ENCODE assay signal across 9 mouse cellular contexts in genomic region chr15:25762306-25762705, GRCm38 (mm10).
DNase-seq lines count a peak whose midpoint lies in the region; ATAC-seq lines count a peak whose summit lies in the region.
"Had no signal": no experiment of that assay in that cellular context is flagged by ENCODE, and none has a peak within 500 bp of the region (broad histone marks: within the 10 kb centered on the region; RNA-seq: fewer than 3 reads in every experiment).

No protein-coding gene starts in this region.

- peak; percentile 72 for DNase-seq in embryo, embryonic 10 days (ENCODE audit: low spot score)
- no peak for DNase-seq in embryo, embryonic 9.5 days (ENCODE audit: extremely low spot score)
- DNase-seq in embryonic facial prominence, embryonic 10.5 days (ENCODE audit: low spot score) = peak; percentile 73
- DNase-seq in adrenal gland, adult 8-10 months = no peak
- no peak for DNase-seq in MN1 (ENCODE audit: low spot score)
- no peak for DNase-seq in left cerebral cortex, adult 18-20 months (ENCODE audit: low spot score in 2 of 2)
- DNase-seq: cerebellum, adult 8-10 months had no signal

- H3K36me3 ChIP-seq in embryonic facial prominence, embryonic 10.5 days (replicated peaks) = peaks cover 21% of the 10 kb centered on the region
- H3K36me3 ChIP-seq in hindbrain, embryonic 13.5 days = no peaks in the 10 kb centered on the region
- H3K36me3 ChIP-seq in midbrain, embryonic 16.5 days (ENCODE audit: control insufficient read depth, insufficient read depth, low read length) = no peaks in the 10 kb centered on the region

- WGBS in embryonic facial prominence, embryonic 10.5 days = 15% methylated on average over 8 of the region's 8 CpGs
- 6% methylated on average over 8 of the region's 8 CpGs for WGBS in hindbrain, embryonic 13.5 days
- 13% methylated on average over 8 of the region's 8 CpGs for WGBS in midbrain, embryonic 16.5 days

- peak overlapping the region; percentile 17; the same call in 1 of the 2 replicates for H3K4me3 ChIP-seq in embryonic facial prominence, embryonic 10.5 days
- no peak overlapping the region for H3K4me3 ChIP-seq in hindbrain, embryonic 13.5 days
- H3K4me3 ChIP-seq in midbrain, embryonic 16.5 days (ENCODE audit: low read depth, low read length) = no peak overlapping the region

- H3K4me2 ChIP-seq in hindbrain, embryonic 13.5 days = peak overlapping the region; percentile 38
- peak overlapping the region; percentile 29 for H3K4me2 ChIP-seq in midbrain, embryonic 16.5 days (ENCODE audit: low read length)

- ATAC-seq in hindbrain, embryonic 13.5 days (ENCODE audit: low FRiP score) = peak; percentile 57
- peak; percentile 43 for ATAC-seq in midbrain, embryonic 16.5 days

- no peaks in the 10 kb centered on the region for H3K9me3 ChIP-seq in embryonic facial prominence, embryonic 10.5 days
- H3K9me3 ChIP-seq in hindbrain, embryonic 13.5 days = no peaks in the 10 kb centered on the region
- H3K9me3 ChIP-seq in midbrain, embryonic 16.5 days (replicated peaks; ENCODE audit: control insufficient read depth, low read length, poor library complexity, severe bottlenecking) = no peaks in the 10 kb centered on the region

- peaks cover 84% of the 10 kb centered on the region for H3K4me1 ChIP-seq in embryonic facial prominence, embryonic 10.5 days
- H3K4me1 ChIP-seq in hindbrain, embryonic 13.5 days (replicated peaks) = peaks cover 89% of the 10 kb centered on the region
- H3K4me1 ChIP-seq in midbrain, embryonic 16.5 days (ENCODE audit: control insufficient read depth, insufficient read depth, low read length) = peaks cover 61% of the 10 kb centered on the region

- peak overlapping the region; percentile 68 for H3K27ac ChIP-seq in embryonic facial prominence, embryonic 10.5 days (replicated peaks)
- H3K27ac ChIP-seq in hindbrain, embryonic 13.5 days = peak overlapping the region; percentile 87
- H3K27ac ChIP-seq in midbrain, embryonic 16.5 days (ENCODE audit: low read length) = peak overlapping the region; percentile 72

- peak overlapping the region; percentile 43 for H3K9ac ChIP-seq in hindbrain, embryonic 13.5 days
- H3K9ac ChIP-seq in midbrain, embryonic 16.5 days (ENCODE audit: low read depth, low read length) = no peak overlapping the region

- no peaks in the 10 kb centered on the region for H3K27me3 ChIP-seq in embryonic facial prominence, embryonic 10.5 days (replicated peaks; ENCODE audit: low read depth, poor library complexity, severe bottlenecking)
- no peaks in the 10 kb centered on the region for H3K27me3 ChIP-seq in hindbrain, embryonic 13.5 days
- H3K27me3 ChIP-seq in midbrain, embryonic 16.5 days (ENCODE audit: control insufficient read depth, insufficient read depth, low read depth, low read length) = no peaks in the 10 kb centered on the region

Comparison
In these comparisons a context has a peak if more than half of its experiments do, and no peak if none do; other contexts are left out.
1. DNase-seq: peak in embryo, embryonic 10 days (single experiment) and embryonic facial prominence, embryonic 10.5 days (single experiment); none in embryo, embryonic 9.5 days (single experiment), adrenal gland, adult 8-10 months (single experiment), MN1 (single experiment) and left cerebral cortex, adult 18-20 months (0 of 2).
2. Peak in every context shown above with its lines, with median percentiles within 50 percentile points of each other: H3K27ac ChIP-seq.